Mouse (Mus musculus) heart, postnatal 10 days (tissue): Measurements from ENCODE around the gene Trib3. TPM values are rescaled to one million over a fixed set of nuclear protein-coding genes. Genes with fewer than 3 reads are reported as not detected.
"Not testable (repeated sequence)": the region's sequence is repeated elsewhere in the genome, so short reads cannot be mapped to it uniquely, and the experiment has no call there.

Experiments
- DNase-seq, 2 experiments: peaks; one replicate each; pipeline ENCODE4 v3.0.0; 2021
- intact Hi-C: fragments of 180-260 bp; cut with DNase I; formaldehyde crosslinking; loops from one replicate; pipeline ENCODE4 v1.15.1; 2025
- total RNA-seq, 2 experiments: library from RNA; stranded (reverse); gene quantifications; 2 replicates each; pipeline ENCODE4 v1.2.3; 2021

Gene Trib3
- total RNA-seq, 2 experiments from 2014 or later, result 3.2 to 3.9 TPM

DNA sequence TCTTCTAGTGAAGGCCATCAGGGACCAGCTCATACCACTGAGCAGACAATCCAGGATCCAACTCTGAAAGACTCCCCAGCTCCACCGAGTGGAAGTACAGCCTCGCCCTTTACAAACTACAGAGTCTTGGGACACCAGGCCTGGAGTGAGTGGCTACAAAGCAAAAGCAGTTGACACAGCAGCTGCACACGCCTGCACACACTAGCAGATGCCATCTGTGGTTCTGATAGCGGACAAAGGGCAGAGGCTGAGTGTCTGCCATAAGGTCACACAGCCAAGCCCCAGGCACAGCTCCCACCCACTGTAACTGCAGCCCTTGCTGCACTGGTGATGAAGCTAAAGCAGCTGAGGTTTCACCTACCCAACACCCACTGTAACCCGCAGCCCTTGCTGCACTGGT lies 22.3 kb downstream of the Trib3 start:
- intact Hi-C loops, result no loop called here
- DNase-seq, result no peak

GRCm38 (mm10) chr2:152317054-152317453 lies 26.8 kb downstream of the Trib3 start:
- intact Hi-C loops, result no loop called here
- peak in 1 of 2 experiments; percentile 45 for DNase-seq

DNA sequence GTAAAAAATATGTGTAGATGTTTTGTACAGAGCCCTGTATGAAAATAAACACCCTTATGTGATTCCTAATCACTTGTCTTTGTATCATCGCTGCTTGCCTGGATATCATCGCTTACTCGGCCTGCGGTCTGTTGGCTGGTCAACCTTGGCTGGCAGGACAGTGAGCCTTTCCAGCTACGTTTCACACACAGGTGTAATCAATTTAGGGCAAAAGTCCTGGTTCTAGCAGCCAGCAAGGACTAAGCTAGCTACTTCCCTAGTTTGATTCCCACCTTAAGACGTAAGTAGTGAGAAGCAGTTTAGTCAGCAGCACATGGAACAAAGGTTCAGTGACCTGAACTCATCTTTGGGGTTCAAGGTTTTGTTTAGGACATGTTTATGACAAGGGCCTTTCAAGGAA lies 29.9 kb downstream of the Trib3 start:
- intact Hi-C loops, result no loop called here

GRCm38 (mm10) chr2:152312996-152313395 lies 30.8 kb downstream of the Trib3 start:
- no peak for DNase-seq
- intact Hi-C loops, result no loop called here

More for the DNA sequence above, 29.9 kb downstream of the Trib3 start:
- no peak for DNase-seq

DNA sequence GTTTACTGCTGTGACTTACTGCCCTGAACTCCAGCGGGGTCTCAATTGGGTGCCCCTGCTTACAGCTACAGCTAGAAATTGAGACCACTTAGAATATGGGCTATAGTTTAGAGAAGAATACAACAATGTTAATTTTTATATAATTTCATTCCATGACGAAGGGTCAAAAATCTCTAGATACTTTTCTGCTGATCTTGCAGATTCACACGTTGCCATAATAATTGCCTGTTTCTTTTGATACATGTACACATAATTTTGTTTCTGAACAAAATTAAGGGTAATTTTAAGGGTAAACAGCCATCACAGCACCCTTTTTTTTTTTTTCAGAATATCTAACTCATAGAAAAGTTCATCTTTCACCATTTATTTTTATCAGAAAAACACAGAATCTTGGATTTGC lies 36.6 kb downstream of the Trib3 start:
- intact Hi-C loops, result no loop called here
- no peak for DNase-seq

- no peak for DNase-seq
- intact Hi-C loops, result no loop called here
Measured at GRCm38 (mm10) chr2:152305480-152305879, 38.4 kb downstream of the Trib3 start.

DNA sequence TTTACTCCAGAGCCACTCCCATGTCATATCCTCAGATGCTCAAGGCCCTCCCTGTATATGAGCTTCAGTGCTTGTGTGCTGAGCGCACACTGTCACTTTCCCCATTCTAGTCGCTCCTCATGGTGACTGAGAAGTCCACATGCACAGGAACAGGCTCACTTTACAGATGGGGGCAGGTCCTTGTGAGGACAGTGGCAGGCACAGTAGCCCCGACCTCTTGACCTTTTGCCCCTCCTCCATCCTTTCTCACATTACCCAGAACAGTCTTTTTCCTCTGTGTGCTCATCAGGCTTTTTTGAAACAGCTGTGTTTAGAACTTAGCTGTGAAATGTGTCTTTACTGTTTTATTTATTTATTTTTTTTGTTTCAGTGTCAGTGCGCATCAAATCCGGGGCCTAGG lies 40.1 kb downstream of the Trib3 start:
- no peak for DNase-seq
- intact Hi-C loops, result no loop called here

DNA sequence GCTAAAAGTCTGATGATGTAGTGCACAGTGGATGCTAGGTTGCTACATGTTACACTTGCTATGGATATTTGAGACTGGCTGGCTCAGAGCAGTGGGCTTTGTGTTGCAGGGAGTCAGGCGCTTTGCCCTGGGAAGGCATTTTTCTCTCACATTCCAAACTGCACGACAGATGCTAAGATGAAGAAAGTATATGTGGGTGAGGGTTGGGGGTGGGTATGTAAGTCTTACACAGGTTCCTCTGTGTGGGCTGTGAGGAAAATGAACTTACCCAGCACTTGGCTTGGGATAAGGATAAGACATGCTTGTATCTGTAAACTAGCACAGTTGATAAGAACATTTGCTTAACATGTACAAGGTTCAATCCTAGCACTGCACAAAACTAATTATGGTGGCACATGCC lies 41.0 kb downstream of the Trib3 start:
- intact Hi-C loops, result no loop called here
- DNase-seq, result no peak

DNA sequence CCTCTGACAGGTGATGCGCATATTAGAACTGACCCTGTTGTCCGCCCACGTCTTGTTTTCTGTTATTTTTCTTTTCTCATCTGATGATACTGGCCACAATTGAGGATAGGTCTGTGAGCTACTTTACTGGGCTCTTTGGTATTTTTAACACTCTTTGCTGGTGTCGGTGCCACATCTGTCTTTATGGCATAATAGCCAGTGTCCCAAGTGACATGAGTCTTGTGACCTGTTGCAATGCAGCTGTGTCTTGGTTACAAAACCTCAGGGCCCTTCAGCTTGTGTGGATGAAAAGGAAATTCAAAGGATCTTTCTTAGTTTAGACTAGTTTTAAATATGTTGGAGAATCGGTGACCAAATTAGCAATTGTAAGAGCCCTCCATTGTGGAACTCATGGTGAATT lies 49.3 kb downstream of the Trib3 start:
- intact Hi-C loops, result loop anchor here (2.0 to 5.0 kb wide), 2 partner anchors 36 to 73 kb away; no protein-coding TSS in a partner anchor
- DNase-seq, result no peak

GRCm38 (mm10) chr2:152293727-152294475 lies 49.9 kb downstream of the Trib3 start, which contains the start of gene Tbc1d20:
TSS of gene Tbc1d20 (plus strand) at chr2:152293828.
- intact Hi-C loops, result loop anchor here (2.0 to 5.0 kb wide), 2 partner anchors 37 to 73 kb away; no protein-coding TSS in a partner anchor
- peak; percentile 91 to 93 for DNase-seq

- intact Hi-C loops, result loop anchor here (5.0 kb wide), 1 partner anchor 74 kb away; no protein-coding TSS in a partner anchor
- no peak for DNase-seq
Measured at GRCm38 (mm10) chr2:152293179-152293726, 50.6 kb downstream of the Trib3 start.

- intact Hi-C loops, result loop anchor here (5.0 kb wide), 1 partner anchor 75 kb away; no protein-coding TSS in a partner anchor
- no peak for DNase-seq
Measured at GRCm38 (mm10) chr2:152292475-152292874, 51.4 kb downstream of the Trib3 start.

GRCm38 (mm10) chr2:152289623-152290022 lies 54.2 kb downstream of the Trib3 start:
- not testable (repeated sequence) for DNase-seq
- intact Hi-C loops, result loop anchor here (5.0 kb wide), 1 partner anchor 78 kb away; no protein-coding TSS in a partner anchor

GRCm38 (mm10) chr2:152288046-152288445 lies 55.8 kb downstream of the Trib3 start:
- intact Hi-C loops, result no loop called here
- no peak for DNase-seq

GRCm38 (mm10) chr2:152287560-152287959 lies 56.3 kb downstream of the Trib3 start:
- intact Hi-C loops, result no loop called here
- DNase-seq, result no peak

Other genes with a start within 250 kb of the Trib3 start
- gene Srxn1, start 238.5 kb downstream of the Trib3 start, total RNA-seq, result 10 to 100 TPM; 11.3 to 12.1 TPM
- gene Tcf15, start 200.5 kb downstream of the Trib3 start, total RNA-seq, result 10 to 100 TPM; 44.1 to 53.6 TPM
- gene Csnk2a1, start 117.2 kb downstream of the Trib3 start, total RNA-seq, result 100 to 1,000 TPM; 106 to 107 TPM
- 10 to 100 TPM; 61.4 to 71.4 TPM for gene Tbc1d20, start 50.2 kb downstream of the Trib3 start, total RNA-seq
- 10 to 100 TPM; 72.5 to 76.8 TPM for gene Rbck1, start 11.4 kb downstream of the Trib3 start, total RNA-seq
- gene Nrsn2, start 32.6 kb upstream of the Trib3 start, total RNA-seq, result not detected
- 10 to 100 TPM; 26.3 to 37.8 TPM for gene Sox12, start 54.0 kb upstream of the Trib3 start, total RNA-seq
- gene Zcchc3, start 71.0 kb upstream of the Trib3 start, total RNA-seq, result 10 to 100 TPM; 18.0 to 18.1 TPM
- 1 to 10 TPM; 3.7 to 4.3 TPM for gene 6820408C15Rik, start 71.6 kb upstream of the Trib3 start, total RNA-seq
- gene Defb23, start 120.6 kb upstream of the Trib3 start, total RNA-seq, result not detected
- not detected for gene Defb20, start 133.0 kb upstream of the Trib3 start, total RNA-seq
- gene Defb22, start 146.1 kb upstream of the Trib3 start, total RNA-seq, result not detected
- not detected for gene Defb26, start 167.7 kb upstream of the Trib3 start, total RNA-seq
- gene Defb28, start 174.2 kb upstream of the Trib3 start, total RNA-seq, result not detected
- not detected for gene Defb29, start 196.1 kb upstream of the Trib3 start, total RNA-seq
- not detected for gene Gm17416, start 225.3 kb upstream of the Trib3 start, total RNA-seq
- gene Defb21, start 228.7 kb upstream of the Trib3 start, total RNA-seq, result not detected
- gene Defb19, start 236.3 kb upstream of the Trib3 start, total RNA-seq, result not detected